Comparison of ENCODE assay signal across 22 mouse cellular contexts in the genomic region with DNA sequence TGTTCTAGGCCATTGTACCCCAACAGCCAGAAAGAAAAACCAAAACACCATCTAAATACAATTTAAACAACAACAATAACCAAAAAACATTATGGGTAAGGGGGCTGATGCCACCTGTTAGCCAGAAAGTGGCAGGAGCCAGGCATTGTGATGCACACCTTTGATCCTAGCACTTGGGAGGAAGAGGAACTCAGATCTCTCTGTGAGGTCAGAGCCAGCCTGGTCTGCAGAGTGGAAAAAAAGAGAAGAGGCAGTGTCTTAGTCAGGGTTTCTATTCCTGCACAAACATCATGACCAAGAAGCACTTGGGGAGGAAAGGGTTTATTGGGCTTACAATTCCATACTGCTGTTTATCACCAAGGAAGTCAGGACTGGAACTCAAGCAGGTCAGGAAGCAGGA.
"Had no signal": no experiment of that assay in that cellular context is flagged by ENCODE, and none has a peak within 500 bp of the region (broad histone marks: within the 10 kb centered on the region; RNA-seq: fewer than 3 reads in every experiment).

No protein-coding gene starts in this region.

- H3K4me2 ChIP-seq: limb, embryonic 13.5 days; liver, embryonic 12.5 days; liver, embryonic 15.5 days; lung, embryonic 15.5 days; midbrain, embryonic 12.5 days; midbrain, embryonic 15.5 days; neural tube, embryonic 13.5 days; stomach, embryonic 15.5 days had no signal

- H3K27ac ChIP-seq: kidney, postnatal 0 days; layer of hippocampus, adult 2 months; limb, embryonic 13.5 days; liver, embryonic 12.5 days; liver, embryonic 15.5 days; lung, embryonic 15.5 days; midbrain, embryonic 12.5 days; midbrain, embryonic 15.5 days; neural tube, embryonic 13.5 days; stomach, embryonic 15.5 days had no signal

- DNase-seq: kidney, adult 2 months; kidney, postnatal 25 days; layer of hippocampus, adult 9-11 months; liver; lung, adult 18-20 months; lung, postnatal 10 days; lung, postnatal 36 days; thymus, postnatal 14 days; thymus, postnatal 4 days had no signal

- H3K9me3 ChIP-seq: limb, embryonic 10.5 days; liver, embryonic 12.5 days; liver, embryonic 15.5 days; lung, embryonic 15.5 days; midbrain, embryonic 12.5 days; midbrain, embryonic 15.5 days; stomach, embryonic 15.5 days had no signal

- H3K36me3 ChIP-seq: limb, embryonic 10.5 days; limb, embryonic 13.5 days; liver, embryonic 12.5 days; liver, embryonic 15.5 days; lung, embryonic 15.5 days; midbrain, embryonic 12.5 days; midbrain, embryonic 15.5 days; neural tube, embryonic 13.5 days; stomach, embryonic 15.5 days had no signal

- ATAC-seq: intestine, postnatal 0 days; liver, embryonic 12.5 days; midbrain, embryonic 15.5 days had no signal

- H3K27me3 ChIP-seq: limb, embryonic 13.5 days; liver, embryonic 15.5 days; lung, embryonic 15.5 days; midbrain, embryonic 12.5 days; midbrain, embryonic 15.5 days; stomach, embryonic 15.5 days had no signal

- H3K4me1 ChIP-seq: liver, embryonic 12.5 days; liver, embryonic 15.5 days; midbrain, embryonic 12.5 days; midbrain, embryonic 15.5 days; neural tube, embryonic 13.5 days; stomach, embryonic 15.5 days had no signal

- H3K9ac ChIP-seq: limb, embryonic 13.5 days; liver, embryonic 12.5 days; liver, embryonic 15.5 days; lung, embryonic 15.5 days; midbrain, embryonic 12.5 days; midbrain, embryonic 15.5 days; neural tube, embryonic 13.5 days; stomach, embryonic 15.5 days had no signal

- H3K4me3 ChIP-seq: layer of hippocampus, adult 2 months; limb, embryonic 10.5 days; limb, embryonic 13.5 days; liver, embryonic 12.5 days; liver, embryonic 15.5 days; lung, embryonic 15.5 days; midbrain, embryonic 12.5 days; midbrain, embryonic 15.5 days; myocyte; neural tube, embryonic 13.5 days; stomach, embryonic 15.5 days had no signal
